Mouse (Mus musculus): ENCODE measurements at regions not wholly inside any gene's neighbourhood (a gene's known extent, or its start where the extent isn't known, plus 50 kb on each side); places are given as distances from the start of the nearest gene placed in this dataset.

GRCm38 (mm10) chr9:88030509-88031148 is 296.4 kb upstream of the Nt5e start:
- no peak for TF ChIP-seq RCOR1 (IDR thresholded peaks at IDR 0.05; ENCODE audit: low read depth, low read length)
- TF ChIP-seq USF2 (IDR thresholded peaks at IDR 0.05; ENCODE audit: borderline replicate concordance in 1 of 2, insufficient read depth in 1 of 2, low read depth in 1 of 2, low read length in 2 of 2), result no peak
- TF ChIP-seq MAFK (IDR thresholded peaks at IDR 0.05; ENCODE audit: borderline replicate concordance, low read depth, low read length), result no peak
- no peak for TF ChIP-seq MYB (IDR thresholded peaks at IDR 0.05; ENCODE audit: low read depth, low read length)
- no peak for TF ChIP-seq MAX (IDR thresholded peaks at IDR 0.05; ENCODE audit: low read length)
- no peak for TF ChIP-seq CHD1 (IDR thresholded peaks at IDR 0.05; ENCODE audit: low read depth, low read length)
- no peak for TF ChIP-seq NRF1 (IDR thresholded peaks at IDR 0.05; ENCODE audit: insufficient read depth, low read depth, low read length, poor library complexity, severe bottlenecking)
- no peak for TF ChIP-seq MAZ (IDR thresholded peaks at IDR 0.05; ENCODE audit: low read depth, low read length)
- no peak for TF ChIP-seq ELF1 (IDR thresholded peaks at IDR 0.05; ENCODE audit: low read depth, low read length)

GRCm38 (mm10) chr9:88037560-88037959 is 289.4 kb upstream of the Nt5e start:
- H3K9ac ChIP-seq (ENCODE audit: control insufficient read depth, low read depth, low read length, poor library complexity, severe bottlenecking), result no peak overlapping the region
- H3K9me3 ChIP-seq (replicated peaks; ENCODE audit: insufficient read depth, low read length), result no peaks in the 10 kb centered on the region
- H3K27ac ChIP-seq (ENCODE audit: control insufficient read depth, low read depth, low read length), result no peak overlapping the region
- H3K36me3 ChIP-seq (ENCODE audit: control insufficient read depth in 1 of 2, insufficient read depth in 2 of 2, low read length in 2 of 2), result no peaks in the 10 kb centered on the region
- no peak overlapping the region for H3K4me3 ChIP-seq (ENCODE audit: control insufficient read depth in 1 of 2, insufficient read depth in 1 of 2, low read depth in 2 of 2, low read length in 2 of 2)
- no peaks in the 10 kb centered on the region for H3K79me2 ChIP-seq (ENCODE audit: control insufficient read depth, insufficient read depth, low read length, poor library complexity)
- H3K27me3 ChIP-seq (ENCODE audit: control insufficient read depth in 1 of 2, insufficient read depth in 2 of 2, low read length in 2 of 2), result no peaks in the 10 kb centered on the region
- no peak for DNase-seq (ENCODE audit: low read depth, low spot score)
- TF ChIP-seq ZC3H11A (IDR thresholded peaks at IDR 0.05; ENCODE audit: low read depth, low read length) (no peak), NELFE (IDR thresholded peaks at IDR 0.05; ENCODE audit: low read depth, low read length) (no peak), USF2 (IDR thresholded peaks at IDR 0.05; ENCODE audit: borderline replicate concordance in 1 of 2, insufficient read depth in 1 of 2, low read depth in 1 of 2, low read length in 2 of 2) (no peak), NRF1 (IDR thresholded peaks at IDR 0.05; ENCODE audit: insufficient read depth, low read depth, low read length, poor library complexity, severe bottlenecking) (no peak), ZKSCAN1 (IDR thresholded peaks at IDR 0.05; ENCODE audit: low read depth, low read length) (no peak), POLR2AphosphoS2 (IDR thresholded peaks at IDR 0.05; ENCODE audit: low read length) (no peak), ZMIZ1 (IDR thresholded peaks at IDR 0.05; ENCODE audit: low read depth, low read length) (no peak), JUND (IDR thresholded peaks at IDR 0.05; ENCODE audit: low read depth, low read length) (no peak), MXI1 (IDR thresholded peaks at IDR 0.05; ENCODE audit: low read depth, low read length) (no peak), GABPA (IDR thresholded peaks at IDR 0.05; ENCODE audit: low read depth, low read length) (no peak), MYB (IDR thresholded peaks at IDR 0.05; ENCODE audit: low read depth, low read length) (no peak), KAT2A (conservative IDR thresholded peaks at IDR 0.05; ENCODE audit: low read depth, low read length) (no peak), CTCF (IDR thresholded peaks at IDR 0.05 in 2 of 3, conservative IDR thresholded peaks at IDR 0.05 in 1 of 3; ENCODE audit: control insufficient read depth in 1 of 3, insufficient read depth in 1 of 3, low read depth in 2 of 3, low read length in 3 of 3, poor library complexity in 1 of 3, severe bottlenecking in 1 of 3) (no peak), EP300 (IDR thresholded peaks at IDR 0.05; ENCODE audit: low read depth in 1 of 2, low read length in 2 of 2) (no peak), CHD1 (IDR thresholded peaks at IDR 0.05; ENCODE audit: low read depth, low read length) (no peak), MYC (IDR thresholded peaks at IDR 0.05; ENCODE audit: low read depth, low read length) (no peak), SMC3 (IDR thresholded peaks at IDR 0.05; ENCODE audit: low read depth, low read length) (no peak), ETS1 (IDR thresholded peaks at IDR 0.05; ENCODE audit: low read depth, low read length) (no peak), BHLHE40 (IDR thresholded peaks at IDR 0.05; ENCODE audit: borderline replicate concordance, low read depth, low read length) (no peak)
- H3K4me1 ChIP-seq (ENCODE audit: control insufficient read depth in 1 of 2, insufficient read depth in 2 of 2, low read length in 2 of 2), result no peaks in the 10 kb centered on the region

More at GRCm38 (mm10) chr9:88030509-88031148, 296.4 kb upstream of the Nt5e start:
- Histone ChIP-seq H3K4me1 (ENCODE audit: control insufficient read depth in 1 of 2, insufficient read depth in 2 of 2, low read length in 2 of 2) (no peaks in the 10 kb centered on the region), H3K36me3 (ENCODE audit: control insufficient read depth in 1 of 2, insufficient read depth in 2 of 2, low read length in 2 of 2) (no peaks in the 10 kb centered on the region), H3K27me3 (ENCODE audit: control insufficient read depth in 1 of 2, insufficient read depth in 2 of 2, low read length in 2 of 2) (no peaks in the 10 kb centered on the region), H3K9me3 (replicated peaks; ENCODE audit: insufficient read depth, low read length) (no peaks in the 10 kb centered on the region), H3K27ac (ENCODE audit: control insufficient read depth, low read depth, low read length) (no peak overlapping the region), H3K9ac (ENCODE audit: control insufficient read depth, low read depth, low read length, poor library complexity, severe bottlenecking) (no peak overlapping the region), H3K4me3 (ENCODE audit: control insufficient read depth in 1 of 2, insufficient read depth in 1 of 2, low read depth in 2 of 2, low read length in 2 of 2) (no peak overlapping the region), H3K79me2 (ENCODE audit: control insufficient read depth, insufficient read depth, low read length, poor library complexity) (no peaks in the 10 kb centered on the region)
- no peak for DNase-seq (ENCODE audit: low read depth, low spot score)
